Mouse (Mus musculus) A20 (cell line): ENCODE data around the gene Proser3.
A peak's percentile ranks its signal among the peaks of the same experiment; 100 is the strongest.

Experiments used
- DNase-seq: peaks from one replicate; pipeline ENCODE4 v3.0.0-alpha.2; 2011; ENCODE audit warnings: low read depth, low spot score

The Proser3 gene

DNA sequence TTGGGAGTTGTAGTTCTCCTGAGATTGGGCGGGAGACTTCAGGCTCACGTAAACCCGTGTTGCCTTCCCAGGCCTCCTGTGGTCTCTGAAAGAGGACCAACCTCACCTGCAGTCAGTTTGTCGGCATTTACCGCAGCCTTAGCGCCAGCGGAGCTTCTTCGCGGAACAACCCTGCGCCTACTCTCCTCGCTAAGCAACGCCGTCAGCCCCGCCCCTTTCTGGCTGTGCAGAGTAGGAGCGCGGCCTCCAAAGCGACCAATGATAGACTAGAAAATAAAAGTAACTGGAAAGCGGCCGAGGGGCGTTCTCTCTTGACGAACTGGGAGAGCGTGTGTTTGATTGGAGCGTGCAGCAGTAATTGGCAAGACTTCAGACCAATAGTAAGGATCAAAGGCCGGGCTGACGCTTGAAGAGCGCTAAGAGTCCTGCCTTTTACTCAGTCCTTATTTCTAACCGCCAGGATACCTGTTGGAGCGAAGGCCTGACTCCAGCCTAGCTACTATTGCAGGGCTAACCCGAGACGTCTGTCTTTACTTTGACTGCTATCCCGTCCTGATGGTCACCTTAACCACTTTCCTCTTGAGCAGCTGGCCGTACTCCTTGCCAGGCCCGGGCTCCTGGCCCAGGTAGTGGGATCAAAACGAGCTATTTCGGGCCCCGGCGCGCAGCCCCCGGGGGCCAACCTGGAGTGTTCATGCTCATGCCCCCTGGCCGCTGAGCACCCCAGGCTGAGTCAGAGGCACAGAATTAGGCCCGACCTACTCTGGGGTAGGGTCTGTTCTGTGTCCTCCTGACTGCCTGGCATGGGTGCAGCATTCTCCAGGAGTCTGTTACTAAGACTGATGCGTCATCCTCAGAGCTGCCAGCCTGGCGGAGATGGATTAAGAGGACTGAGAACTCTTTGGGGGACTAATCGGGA lies at the start of gene Proser3, which contains the start of gene Hspb6:
Proser3 (minus strand) TSS at position 198 of the 919 bp plus-strand sequence.
Hspb6 (plus strand) TSS at position 77 of the 919 bp plus-strand sequence.
- DNase-seq: peak; percentile 99

DNA sequence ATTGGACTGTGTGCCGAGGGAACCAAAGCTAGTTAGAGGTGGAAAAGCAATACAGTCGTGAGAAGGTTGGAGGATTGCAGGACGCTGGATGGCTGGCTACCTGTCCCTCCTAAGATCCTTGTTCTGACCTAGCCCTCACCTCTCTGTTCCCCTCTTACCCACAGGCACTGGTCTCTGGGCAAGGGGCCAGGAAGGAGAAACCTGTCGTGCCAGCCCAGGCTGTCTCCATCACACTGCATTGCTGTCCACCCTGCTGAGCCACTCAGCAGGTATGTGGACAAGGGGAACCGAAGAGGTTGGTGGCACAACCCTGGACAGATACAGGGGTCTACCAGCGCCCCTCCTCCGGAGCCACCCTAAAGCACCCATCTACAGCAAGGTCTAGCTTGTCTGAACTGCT lies 48.6 kb upstream of the Proser3 start:
- DNase-seq: no peak

DNA sequence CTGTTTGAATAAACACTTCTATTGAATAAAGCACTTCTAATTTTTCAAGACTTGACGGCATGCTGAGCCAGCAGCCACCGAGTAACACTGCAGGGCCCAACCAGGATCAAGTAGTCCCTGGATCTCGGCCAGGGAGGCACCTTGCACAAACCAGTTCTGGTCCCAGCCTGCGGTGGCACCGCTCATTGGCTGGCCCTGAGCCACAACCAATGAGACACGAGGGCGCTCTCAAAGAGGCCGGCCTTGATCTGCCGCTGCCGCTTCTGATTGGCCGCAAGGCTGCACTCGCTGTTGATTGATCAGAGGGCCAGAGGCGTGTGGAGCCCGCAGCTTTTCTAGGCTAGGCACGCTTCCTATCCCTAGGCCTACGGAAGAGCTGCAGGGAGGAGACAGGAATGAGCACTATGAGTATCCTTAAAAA lies 47.8 kb upstream of the Proser3 start:
- no peak for DNase-seq

DNA sequence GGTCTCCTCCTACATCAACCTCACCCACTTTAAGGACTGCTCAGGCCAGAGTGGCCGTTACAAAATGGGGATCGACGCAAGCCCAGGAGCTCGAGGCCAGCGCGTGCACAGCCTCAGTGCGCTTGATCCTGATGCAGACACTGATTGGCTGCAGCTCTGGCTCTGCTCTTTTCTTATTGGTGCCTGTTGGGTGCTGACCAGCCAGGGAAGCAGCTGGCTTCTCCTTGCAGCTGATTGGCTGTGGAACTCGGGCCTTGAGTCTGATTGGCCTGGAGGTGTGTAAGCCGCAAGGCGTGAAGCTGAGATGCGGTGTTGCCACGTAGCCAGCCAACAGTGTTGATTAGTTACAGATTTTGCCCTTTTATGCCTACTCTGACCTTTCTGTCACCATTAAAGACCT lies 46.7 kb upstream of the Proser3 start, which contains the start of gene Zbtb32:
Zbtb32 (minus strand) TSS at position 124 of the 400 bp plus-strand sequence.
- DNase-seq: no peak

DNA sequence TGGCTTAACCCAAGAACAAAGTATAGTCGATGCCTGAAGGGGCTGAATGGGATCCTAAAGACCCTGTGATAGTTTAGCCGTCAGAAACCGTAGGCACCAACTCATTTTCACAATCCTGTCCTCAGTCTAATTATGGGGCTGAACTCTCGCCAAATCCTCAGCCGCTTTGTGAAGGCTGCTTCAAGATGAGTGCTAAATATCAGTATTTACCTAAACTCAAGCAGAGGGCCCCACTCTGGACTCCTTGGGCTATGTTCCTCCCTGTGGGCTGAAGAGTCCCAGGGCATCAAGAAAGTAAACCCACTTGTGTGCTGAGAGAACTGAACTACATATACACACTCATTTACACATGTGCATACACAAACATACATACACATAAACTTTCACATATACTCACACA lies 44.7 kb upstream of the Proser3 start:
- no peak for DNase-seq

DNA sequence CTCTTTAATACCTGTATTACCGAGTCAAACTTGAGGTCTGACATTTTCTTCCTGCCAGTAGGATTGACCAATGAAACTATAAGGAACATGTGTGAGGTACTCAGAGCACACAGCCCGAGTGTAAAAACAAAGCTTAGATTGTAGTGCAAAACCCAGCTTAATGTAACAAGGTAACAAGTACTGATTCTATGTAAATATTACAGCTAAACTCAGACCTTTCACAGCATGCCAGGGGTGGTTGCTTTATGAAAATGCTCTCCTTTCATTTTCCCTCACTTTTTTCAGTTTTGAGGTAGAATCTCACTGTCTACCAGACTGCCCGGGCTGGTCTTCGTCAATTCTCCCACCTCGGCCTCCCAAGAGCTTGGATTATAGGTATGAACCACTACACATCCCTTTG lies 44.0 kb upstream of the Proser3 start:
- no peak for DNase-seq

DNA sequence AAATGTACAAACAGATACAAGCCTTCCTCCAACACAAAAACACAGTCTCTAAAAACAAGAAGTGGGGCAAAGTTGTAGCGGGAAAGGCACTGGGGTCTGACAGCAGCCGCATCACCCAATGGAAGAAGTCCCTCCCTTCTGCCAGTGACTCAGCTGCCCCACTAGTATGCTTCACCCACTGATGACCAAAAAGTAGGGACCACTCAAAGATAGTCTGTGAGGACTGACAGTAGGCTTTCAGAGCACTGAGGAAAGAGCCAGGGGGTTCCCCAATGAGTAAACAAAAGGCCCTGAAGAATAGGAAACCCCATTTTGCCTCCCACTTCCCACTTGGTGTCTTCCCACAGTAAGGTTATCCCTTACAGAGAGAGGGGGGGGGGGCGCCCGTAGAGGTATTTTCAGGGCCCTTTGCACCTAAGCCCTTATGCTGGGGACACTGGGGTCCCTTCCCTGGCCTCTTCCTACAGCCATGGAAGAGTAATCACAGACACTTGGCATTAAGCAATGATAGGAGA lies 42.5 kb upstream of the Proser3 start:
- no peak for DNase-seq

DNA sequence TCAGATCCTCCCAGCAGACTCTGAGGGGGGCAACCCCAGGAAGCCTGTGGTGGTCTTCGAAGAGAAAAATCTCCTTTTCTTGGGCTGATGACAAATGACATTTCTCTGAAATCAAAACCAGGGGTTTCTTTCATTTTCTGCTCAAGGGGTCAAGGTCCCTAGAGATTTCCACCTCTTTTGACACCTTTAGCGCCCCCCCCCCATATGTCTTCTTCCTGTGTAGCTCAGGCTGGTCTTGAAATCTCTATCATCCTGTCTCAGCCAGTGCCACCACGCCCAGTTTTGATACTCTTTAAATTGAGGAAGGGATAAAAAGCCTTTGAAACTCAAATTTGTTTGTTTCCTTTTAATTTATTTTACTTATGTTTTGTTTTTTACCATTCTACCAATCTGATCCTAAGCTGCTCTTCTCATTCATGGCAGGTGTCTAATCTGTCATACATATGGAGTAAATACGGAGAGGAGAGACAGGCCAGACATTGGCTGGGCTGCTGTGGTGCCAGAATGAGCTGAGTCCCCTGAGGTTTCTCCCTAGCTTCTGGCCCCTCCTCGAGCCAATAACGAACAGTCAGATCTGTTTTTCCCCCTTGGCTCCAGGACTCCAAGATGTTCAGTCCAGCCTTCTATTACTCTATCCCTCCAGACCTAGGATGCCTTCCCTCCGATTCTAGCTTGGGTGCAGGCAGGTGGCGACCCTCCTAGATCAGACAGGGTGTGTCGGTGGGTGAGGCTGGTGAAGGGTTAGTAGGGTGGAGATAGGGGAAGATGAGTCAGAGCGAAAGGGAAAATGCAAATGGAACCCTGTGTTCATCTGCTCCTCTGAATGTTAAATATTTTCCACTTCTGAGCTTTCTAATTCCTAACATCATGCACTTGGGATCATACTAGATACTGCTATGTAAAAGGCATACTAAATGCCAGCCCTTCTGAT lies 41.7 kb upstream of the Proser3 start:
- peak; percentile 96 for DNase-seq

DNA sequence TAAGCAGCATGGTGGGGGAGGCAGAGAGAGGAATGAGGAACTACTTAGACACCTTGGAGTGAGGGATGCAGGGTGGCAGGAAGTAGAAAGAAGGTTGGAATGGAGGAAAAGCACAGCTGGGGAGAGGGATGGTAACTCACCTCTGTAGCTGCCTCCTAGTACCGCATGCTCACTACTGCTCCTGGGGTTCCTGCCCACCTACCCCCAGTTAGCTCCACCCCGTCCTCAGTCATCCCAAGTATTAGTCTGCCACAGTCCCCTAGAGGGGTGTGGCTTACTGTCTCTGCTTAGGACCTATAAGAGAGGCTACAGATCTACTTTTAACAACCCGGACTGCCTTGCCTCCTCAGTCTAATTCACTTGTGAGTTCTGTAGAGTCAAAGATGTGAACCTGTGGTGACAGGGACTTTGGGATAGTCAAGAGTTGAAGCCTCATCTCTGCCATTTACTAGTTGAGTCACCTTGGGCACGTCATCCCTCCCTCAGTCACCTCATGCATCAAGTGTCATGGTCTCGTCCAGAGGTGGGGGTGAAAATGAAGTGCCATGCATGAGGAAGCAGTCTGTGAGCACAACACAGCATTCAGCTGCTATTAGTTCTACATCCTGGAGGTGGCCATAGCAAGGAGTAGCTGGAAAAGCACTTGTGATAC lies 40.8 kb upstream of the Proser3 start:
- DNase-seq: peak; percentile 93

DNA sequence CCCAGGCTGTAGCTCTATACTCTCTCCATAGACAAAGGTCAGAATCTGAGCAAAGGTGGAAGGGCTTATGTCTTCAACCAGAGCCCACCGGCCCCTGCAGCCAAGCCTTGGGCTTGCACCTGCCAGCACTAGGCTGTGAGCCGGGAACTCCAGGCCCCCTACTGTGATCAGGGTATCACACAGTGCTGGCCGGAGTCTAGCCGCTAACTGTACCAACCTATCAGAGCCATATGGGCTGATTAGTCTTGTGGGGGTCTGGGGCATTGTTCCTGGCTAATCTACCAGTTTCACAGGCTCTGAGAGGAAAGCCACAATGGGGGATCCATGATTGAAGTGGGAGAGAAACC lies 39.5 kb upstream of the Proser3 start:
- DNase-seq: peak; percentile 33

DNA sequence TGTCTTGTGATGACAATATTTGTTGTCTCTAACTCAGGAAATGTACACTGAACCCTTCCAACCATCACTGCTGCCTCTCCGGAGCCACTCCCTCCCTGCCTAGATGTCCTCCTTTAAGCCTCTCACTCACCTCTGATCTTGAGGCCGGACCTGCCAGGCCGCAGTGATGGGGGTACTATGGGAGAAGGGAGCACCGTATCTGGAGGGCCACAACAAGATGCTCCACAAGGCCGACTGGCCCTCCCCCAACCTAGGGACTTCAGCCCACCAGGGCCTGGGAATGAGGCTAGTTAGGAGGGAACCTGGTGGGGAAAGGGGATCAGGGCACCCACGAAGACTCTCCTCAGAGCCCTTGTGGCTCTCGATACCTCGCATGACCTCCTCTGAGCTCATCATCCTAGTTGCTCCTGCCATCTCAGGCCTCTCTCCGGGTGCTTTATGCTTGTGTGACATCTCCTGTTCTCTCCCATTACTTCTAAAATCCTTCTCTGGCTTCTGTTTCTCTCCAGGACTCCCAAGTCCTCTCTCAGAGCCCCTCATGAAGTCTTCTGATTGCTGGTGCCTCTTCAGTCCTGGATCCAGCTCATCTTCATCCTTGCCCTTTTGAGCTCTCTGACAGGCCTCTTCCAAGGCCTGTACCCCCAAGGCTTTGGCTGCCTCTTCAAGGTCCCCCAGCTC lies 39.0 kb upstream of the Proser3 start:
- no peak for DNase-seq

DNA sequence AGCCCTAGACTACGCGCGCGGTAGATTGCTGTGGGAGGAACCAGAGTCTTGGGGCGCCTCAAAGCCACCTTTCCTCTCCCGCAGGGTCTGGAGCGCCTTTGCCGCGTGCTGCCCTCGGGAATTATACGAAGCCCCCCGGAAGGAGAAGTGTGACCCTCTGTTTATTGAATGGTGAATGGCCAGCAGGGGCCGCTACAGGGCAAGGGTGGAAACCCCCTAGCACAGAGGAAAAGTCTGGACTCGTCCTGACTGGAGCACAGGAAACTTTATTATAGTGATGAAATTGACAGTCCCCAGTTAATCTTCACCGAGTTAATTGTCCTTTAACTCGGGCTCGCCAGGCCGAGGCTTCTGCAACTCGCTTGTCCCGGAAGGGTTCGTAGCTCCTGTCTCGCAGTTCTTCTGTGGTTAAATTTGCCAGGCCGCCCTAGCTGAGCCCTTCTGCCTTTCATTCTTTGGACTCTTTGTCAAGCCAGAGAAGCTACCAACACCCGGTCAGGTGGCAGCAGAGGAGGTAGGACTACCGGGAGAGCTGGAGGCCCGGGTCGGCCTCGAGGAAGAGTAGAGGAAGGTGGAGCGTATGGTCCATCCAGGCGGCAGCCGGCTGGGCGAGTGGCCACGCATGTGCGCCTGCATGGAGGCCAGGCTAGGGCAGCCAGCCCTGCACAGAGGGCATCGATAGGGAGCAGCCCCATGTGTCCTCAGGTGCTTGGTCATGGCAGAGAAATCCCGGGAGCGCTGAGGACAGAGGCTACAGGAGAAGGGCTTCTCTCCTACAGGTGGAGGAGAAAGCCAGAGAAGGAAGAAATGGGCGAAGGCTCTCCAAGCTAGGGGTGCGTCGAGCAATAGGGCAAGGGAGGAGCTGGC lies 37.6 kb upstream of the Proser3 start:
- peak; percentile 88 for DNase-seq

DNA sequence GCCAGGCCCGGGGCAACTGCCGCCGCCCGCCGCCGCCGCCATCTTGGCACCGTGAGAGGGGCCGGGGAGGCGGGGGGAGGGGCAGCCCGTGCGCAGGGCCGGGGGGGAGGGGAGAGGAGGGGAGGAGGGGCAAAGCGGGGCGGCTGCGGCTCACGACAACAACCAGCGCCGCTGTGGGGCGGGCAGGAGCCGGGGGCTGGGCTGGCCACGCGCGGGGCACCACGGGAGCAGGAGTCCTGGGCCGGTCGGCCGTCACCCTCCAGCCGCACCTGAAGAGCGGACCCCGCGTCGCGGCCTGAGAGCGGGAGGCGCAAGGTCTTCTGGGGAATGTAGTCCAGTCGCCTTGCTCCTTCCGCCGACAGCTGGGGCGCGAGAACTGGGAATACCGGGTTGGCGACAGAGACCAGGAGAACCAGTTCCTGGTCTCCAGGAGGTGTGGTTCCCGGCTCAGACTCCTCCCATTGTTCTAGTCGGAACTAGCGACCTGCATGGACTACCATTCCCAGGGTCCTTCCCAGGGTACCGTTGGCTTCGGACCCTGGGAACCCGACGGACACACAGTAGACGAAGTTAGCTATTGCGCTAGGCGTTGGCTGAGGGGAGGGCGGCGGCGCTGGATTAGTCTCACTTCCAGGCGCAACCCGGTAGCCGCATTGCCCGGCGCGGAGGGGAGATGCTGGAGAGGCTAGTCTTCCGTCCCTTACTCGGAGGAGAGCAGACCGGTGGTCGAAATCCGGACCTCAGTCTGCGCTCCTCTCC lies 36.8 kb upstream of the Proser3 start, which contains the start of gene Kmt2b:
Kmt2b (minus strand) TSS at position 51 of the 759 bp plus-strand sequence.
- peak; percentile 97 for DNase-seq

DNA sequence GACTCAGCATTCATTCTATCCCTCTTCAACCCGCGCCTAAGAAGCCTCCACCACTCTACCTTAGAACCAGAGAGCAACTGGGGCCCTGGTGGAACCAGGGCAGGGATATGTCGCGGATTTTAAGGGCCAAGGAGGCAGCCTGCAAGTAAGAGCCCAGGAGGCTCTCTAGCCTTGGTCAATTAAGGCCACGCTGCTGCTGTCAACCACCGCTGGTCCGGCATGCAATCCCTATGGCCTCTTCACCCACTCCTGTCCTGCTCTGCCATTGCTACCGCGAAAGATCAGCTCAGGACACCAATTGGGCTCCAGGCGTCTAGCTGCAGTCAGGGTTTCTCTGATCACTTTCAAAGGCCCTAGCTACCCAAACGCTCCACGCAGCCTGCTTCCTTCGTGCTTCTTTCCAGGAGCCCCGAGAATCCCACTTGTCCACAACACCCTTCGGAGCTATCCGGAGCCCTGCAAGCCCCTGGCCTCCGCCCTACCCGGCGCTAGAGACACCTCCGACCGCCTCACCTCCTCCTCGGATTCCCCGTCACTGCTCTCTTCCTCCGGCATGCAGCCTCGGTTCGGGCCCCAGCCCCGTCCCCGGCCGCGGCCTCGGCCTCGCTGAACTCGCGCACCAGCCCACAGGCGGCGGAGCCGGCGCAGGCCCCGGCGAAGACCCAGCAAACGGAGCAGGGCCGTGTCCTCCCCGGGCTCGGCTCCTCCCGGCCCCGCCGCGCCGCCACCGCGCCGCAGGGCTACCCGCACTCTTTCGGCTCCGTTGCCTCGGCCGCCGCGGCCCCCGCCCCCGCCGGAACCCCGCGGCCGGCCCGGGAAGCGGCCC lies 36.0 kb upstream of the Proser3 start:
- peak; percentile 51 for DNase-seq

DNA sequence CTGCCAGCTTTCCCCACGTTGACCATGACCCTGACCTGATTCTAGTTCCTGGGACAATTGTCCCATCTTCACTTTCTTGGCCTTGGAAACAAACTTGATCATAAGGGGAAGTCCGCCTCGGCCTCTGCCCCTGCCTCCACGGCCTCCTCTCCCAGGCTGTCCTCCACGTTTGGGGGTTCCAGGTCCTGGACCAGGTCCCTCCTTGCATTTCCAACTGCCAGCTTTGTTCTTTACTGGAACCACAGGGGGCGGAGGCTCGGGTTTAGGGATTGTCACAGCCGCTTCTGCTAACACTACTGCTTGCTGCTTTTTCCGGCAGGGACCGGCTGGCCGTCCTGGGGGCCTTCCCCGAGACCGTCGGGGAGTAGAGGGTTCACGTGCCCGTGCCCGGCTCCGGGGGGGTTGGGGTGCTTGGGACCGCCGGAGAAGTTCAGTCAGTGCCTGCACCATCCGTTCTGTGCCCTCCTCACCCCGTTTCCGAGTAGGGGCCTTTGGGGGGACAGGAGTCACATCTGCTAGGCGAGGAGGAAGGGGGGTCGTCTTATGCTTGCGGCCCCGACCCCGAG lies 34.4 kb upstream of the Proser3 start:
- DNase-seq: no peak

DNA sequence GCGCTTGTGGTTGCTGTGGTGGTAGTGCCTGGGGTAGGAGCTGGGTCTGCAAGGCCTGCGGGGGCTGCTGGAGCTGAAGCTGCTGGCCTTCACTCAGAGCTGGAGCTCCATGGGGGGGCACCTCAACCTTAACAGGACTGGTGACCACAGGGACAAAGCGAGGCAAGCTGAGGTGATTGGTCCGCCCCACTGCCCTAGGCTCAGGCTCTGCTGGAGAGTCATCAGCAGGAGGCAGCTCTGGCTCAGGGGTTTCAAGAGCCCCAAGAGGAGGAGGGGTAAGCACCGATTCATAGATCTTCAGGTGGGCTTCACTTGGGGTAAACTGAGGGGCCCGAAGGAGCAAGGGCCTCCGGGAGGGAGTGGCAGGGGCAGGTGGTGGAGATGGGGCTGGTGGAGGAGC lies 33.1 kb upstream of the Proser3 start:
- DNase-seq: no peak

DNA sequence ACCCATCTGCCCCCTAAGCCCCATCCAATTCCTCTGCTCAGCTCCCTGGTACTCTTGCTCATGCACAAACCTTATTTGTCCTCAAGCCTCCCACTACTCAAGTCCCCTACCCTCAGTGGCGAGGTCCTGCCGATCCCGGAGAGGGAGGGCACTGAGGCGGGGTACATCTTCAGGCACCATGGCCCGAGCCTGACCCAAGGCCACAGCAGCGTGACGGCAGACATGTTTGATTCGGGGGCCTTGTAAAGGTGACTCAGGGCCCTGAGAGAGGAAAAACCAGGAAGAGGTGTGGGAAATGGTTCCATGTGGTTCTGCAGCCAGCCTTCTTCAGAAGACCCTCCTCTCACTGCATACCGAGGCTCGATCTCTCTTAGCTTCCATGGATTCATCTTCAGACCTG lies 32.2 kb upstream of the Proser3 start:
- no peak for DNase-seq

DNA sequence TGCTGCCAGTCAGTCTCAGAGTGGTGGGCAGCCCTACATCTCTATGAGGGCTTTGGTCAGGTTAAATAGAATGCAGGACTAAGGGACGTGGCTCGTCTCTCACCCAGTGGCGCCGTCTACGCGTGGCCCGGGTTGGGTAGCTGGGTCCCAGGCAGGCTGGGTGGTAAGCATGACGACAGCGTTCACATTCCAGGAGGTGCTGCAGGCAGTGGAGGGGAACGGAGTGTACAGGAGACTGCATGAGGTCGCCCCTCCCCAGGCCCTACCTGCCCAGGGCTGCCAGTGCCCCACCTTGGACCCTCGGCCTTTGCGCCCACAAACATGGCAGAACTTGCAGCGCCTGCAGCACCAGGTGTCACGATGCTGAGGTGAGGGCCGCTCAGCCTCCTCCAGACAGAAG lies 29.4 kb upstream of the Proser3 start:
- DNase-seq: no peak
